Mouse (Mus musculus) myocyte (in vitro differentiated cells): ENCODE measurements around the gene Map7d2. TPM values are rescaled to one million over a fixed set of nuclear protein-coding genes. Genes with fewer than 3 reads are reported as not detected.
"Not testable (repeated sequence)": the region's sequence is repeated elsewhere in the genome, so short reads cannot be mapped to it uniquely, and the experiment has no call there.

Experiments
- H3K27me3 ChIP-seq: one replicate; pipeline ENCODE4 v1.6.1; 2011; ENCODE audit not compliant: control insufficient read depth, insufficient read depth, insufficient read length
- H3K36me3 ChIP-seq: one replicate; pipeline ENCODE4 v1.6.1; 2011; ENCODE audit not compliant: control insufficient read depth, insufficient read depth
- H3K4me2 ChIP-seq: one replicate; pipeline ENCODE4 v1.6.1; 2011; ENCODE audit warnings: low read depth, control low read depth
- H3K4me3 ChIP-seq: one replicate; pipeline ENCODE4 v1.5.1; 2011; ENCODE audit warnings: mild to moderate bottlenecking, control low read depth, moderate library complexity
- H3K79me2 ChIP-seq: one replicate; pipeline ENCODE4 v1.6.1; 2011; ENCODE audit not compliant: control insufficient read depth, insufficient read depth
- H3ac ChIP-seq: one replicate; pipeline ENCODE4 v1.6.1; 2011; ENCODE audit not compliant: control insufficient read depth, insufficient read length
- CEBPB ChIP-seq: IDR thresholded peaks from 2 replicates; pipeline ENCODE4 v1.6.1; 2011; ENCODE audit warnings: mild to moderate bottlenecking, moderate library complexity; ENCODE audit not compliant: poor library complexity, insufficient read depth, severe bottlenecking
- E2F4 ChIP-seq: IDR thresholded peaks from one replicate; pipeline ENCODE4 v1.6.1; 2011; ENCODE audit warnings: mild to moderate bottlenecking, control low read depth, moderate library complexity; ENCODE audit not compliant: insufficient read depth
- MAX ChIP-seq: IDR thresholded peaks from one replicate; pipeline ENCODE4 v1.6.1; 2011; ENCODE audit warnings: low read depth, mild to moderate bottlenecking, control low read depth
- MYOD1 ChIP-seq, 3 experiments: IDR thresholded peaks; one replicate each; pipeline ENCODE4 v1.6.1; 2011; ENCODE audit warnings: control low read depth in 2 of 3, low read depth in 2 of 3, mild to moderate bottlenecking in 2 of 3, moderate library complexity in 1 of 3; ENCODE audit not compliant: insufficient read length in 2 of 3, control insufficient read depth in 1 of 3
- MYOG ChIP-seq, 3 experiments: IDR thresholded peaks; one replicate each; pipeline ENCODE4 v1.6.1; 2011; ENCODE audit warnings: control low read depth in 2 of 3, low read depth in 2 of 3, mild to moderate bottlenecking in 2 of 3; ENCODE audit not compliant: insufficient read length in 2 of 3, control insufficient read depth in 1 of 3, insufficient read depth in 1 of 3
- POLR2A ChIP-seq: IDR thresholded peaks from one replicate; pipeline ENCODE4 v1.6.1; 2011; ENCODE audit warnings: low read depth, mild to moderate bottlenecking, control low read depth, moderate library complexity; ENCODE audit not compliant: insufficient read length
- POLR2AphosphoS2 ChIP-seq: IDR thresholded peaks from one replicate; pipeline ENCODE4 v1.6.1; 2011; ENCODE audit warnings: low read depth, control low read depth; ENCODE audit not compliant: insufficient read length
- REST ChIP-seq: IDR thresholded peaks from one replicate; pipeline ENCODE4 v1.6.1; 2011; ENCODE audit warnings: mild to moderate bottlenecking, control low read depth, moderate library complexity; ENCODE audit not compliant: insufficient read depth, insufficient read length
- SRF ChIP-seq: IDR thresholded peaks from one replicate; pipeline ENCODE4 v1.6.1; 2011; ENCODE audit warnings: low read depth; ENCODE audit not compliant: control insufficient read depth, insufficient read length
- TCF12 ChIP-seq: IDR thresholded peaks from one replicate; pipeline ENCODE4 v1.6.1; 2011; ENCODE audit warnings: mild to moderate bottlenecking, control low read depth; ENCODE audit not compliant: poor library complexity, insufficient read depth, severe bottlenecking
- TCF3 ChIP-seq: IDR thresholded peaks from one replicate; pipeline ENCODE4 v1.6.1; 2011; ENCODE audit warnings: low read depth, control low read depth; ENCODE audit not compliant: insufficient read length
- USF1 ChIP-seq: IDR thresholded peaks from one replicate; pipeline ENCODE4 v1.6.1; 2011; ENCODE audit warnings: low read depth, mild to moderate bottlenecking, control low read depth, moderate library complexity
- polyA plus RNA-seq: library from polyadenylated mRNA; unstranded; fragments of >200 nt; fragmentation: generic; extraction: Trizol; gene quantifications from one replicate; pipeline ENCODE4 v1.2.1, GENCODE M21; 2012; ENCODE audit warnings: missing spikeins

Gene Map7d2
- polyA plus RNA-seq, 1 experiment, result 0.02 TPM

DNA sequence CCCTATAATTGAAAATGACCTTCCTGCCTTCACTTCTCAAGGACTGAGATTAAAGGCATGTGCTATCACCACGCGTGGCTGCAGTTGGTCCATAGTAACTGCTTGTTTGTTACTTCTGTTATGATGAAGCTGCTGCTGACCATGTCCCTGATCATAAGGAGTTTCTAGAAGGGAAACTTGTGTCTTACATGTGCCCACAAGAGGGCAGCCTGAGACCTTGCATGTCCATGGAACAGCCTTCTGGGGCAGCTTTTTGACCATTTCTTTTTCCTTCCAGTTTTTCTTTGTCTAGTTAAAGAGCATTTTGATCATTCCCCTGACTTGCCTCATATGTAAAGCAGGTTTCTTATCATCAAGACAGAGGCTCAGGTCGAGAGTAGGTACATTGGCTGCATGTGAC lies 27.8 kb downstream of the Map7d2 start:
- H3K79me2 ChIP-seq, result no peaks in the 10 kb centered on the region
- H3K4me3 ChIP-seq, result no peak overlapping the region
- TF ChIP-seq MAX, result no peak
- TF ChIP-seq MYOD1 (IDR thresholded peaks at IDR 0.05; ENCODE audit: control insufficient read depth in 1 of 3, insufficient read length in 2 of 3, low read depth in 2 of 3), result no peak
- TF ChIP-seq CEBPB, result no peak
- TF ChIP-seq E2F4, result no peak
- no peak for TF ChIP-seq MYOG (IDR thresholded peaks at IDR 0.05; ENCODE audit: control insufficient read depth in 1 of 3, insufficient read depth in 1 of 3, insufficient read length in 2 of 3, low read depth in 2 of 3)
- no peak for TF ChIP-seq SRF
- TF ChIP-seq POLR2A, result no peak
- no peak for TF ChIP-seq TCF3
- TF ChIP-seq REST, result no peak
- TF ChIP-seq USF1, result no peak
- TF ChIP-seq TCF12, result no peak
- no peak for TF ChIP-seq POLR2AphosphoS2
- no peaks in the 10 kb centered on the region for H3K27me3 ChIP-seq
- no peaks in the 10 kb centered on the region for H3K36me3 ChIP-seq
- H3K4me2 ChIP-seq, result no peak overlapping the region
- H3ac ChIP-seq, result no peak overlapping the region

DNA sequence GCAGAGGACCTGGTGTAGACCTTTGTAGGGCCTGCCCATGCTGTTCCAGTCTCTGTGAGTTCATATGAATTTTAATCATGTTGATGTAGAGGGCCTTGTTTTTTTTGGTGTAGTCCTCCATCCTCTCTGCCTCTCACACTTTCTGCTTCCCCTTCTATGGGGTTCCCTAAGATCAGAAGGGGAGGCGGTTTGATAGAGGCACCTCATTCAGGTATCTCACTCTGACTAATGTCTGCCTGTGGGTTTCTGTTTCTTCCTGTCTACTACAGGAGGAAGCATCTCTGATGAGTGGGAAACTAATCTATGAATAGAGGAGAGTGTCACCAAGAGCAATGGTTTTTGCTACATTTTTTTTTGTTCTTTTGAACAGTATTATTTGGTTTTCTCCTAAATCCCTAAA lies 32.8 kb downstream of the Map7d2 start:
- H3K36me3 ChIP-seq, result no peaks in the 10 kb centered on the region
- H3K79me2 ChIP-seq, result no peaks in the 10 kb centered on the region
- no peak overlapping the region for H3K4me3 ChIP-seq
- no peak overlapping the region for H3K4me2 ChIP-seq
- no peak overlapping the region for H3ac ChIP-seq
- H3K27me3 ChIP-seq, result no peaks in the 10 kb centered on the region
- TF ChIP-seq MYOG (IDR thresholded peaks at IDR 0.05; ENCODE audit: control insufficient read depth in 1 of 3, insufficient read depth in 1 of 3, insufficient read length in 2 of 3, low read depth in 2 of 3) (no peak), POLR2A (no peak), TCF3 (no peak), REST (no peak), SRF (no peak), E2F4 (no peak), TCF12 (no peak), MYOD1 (IDR thresholded peaks at IDR 0.05; ENCODE audit: control insufficient read depth in 1 of 3, insufficient read length in 2 of 3, low read depth in 2 of 3) (no peak), USF1 (no peak), MAX (no peak), POLR2AphosphoS2 (no peak), CEBPB (no peak)

DNA sequence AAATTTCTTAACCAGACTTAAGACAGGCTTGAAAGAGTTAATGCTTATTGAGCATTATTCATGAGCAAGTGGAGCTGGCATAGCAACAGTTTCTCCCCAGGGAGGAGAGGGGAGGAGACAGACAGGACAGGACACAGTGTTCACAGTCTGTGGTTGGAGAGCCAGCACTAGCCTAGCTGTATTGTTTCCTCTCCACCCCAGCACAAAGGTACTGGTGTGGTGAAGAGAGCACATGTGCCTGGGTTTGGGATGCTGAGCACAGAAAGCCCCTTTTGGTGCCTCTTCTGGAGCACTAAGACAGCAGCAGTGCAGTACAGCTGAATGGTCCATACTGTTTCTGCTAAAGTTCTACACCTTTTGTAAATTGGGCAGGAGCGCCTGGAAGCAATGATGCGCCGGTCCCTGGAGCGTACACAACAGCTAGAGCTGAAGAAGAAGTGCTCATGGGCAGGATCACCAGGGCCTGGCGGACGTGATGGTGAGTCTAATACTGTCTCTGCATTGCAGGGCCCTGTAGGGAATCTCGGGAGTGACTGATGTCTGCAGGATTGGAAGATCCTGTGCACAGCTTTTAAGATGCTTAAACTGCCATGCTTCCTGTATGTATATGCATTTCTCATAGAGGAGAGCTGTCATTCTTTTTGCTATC lies 44.8 kb downstream of the Map7d2 start:
- TF ChIP-seq POLR2AphosphoS2, result no peak
- TF ChIP-seq USF1, result no peak
- TF ChIP-seq SRF, result no peak
- no peak for TF ChIP-seq MYOD1 (IDR thresholded peaks at IDR 0.05; ENCODE audit: control insufficient read depth in 1 of 3, insufficient read length in 2 of 3, low read depth in 2 of 3)
- no peak for TF ChIP-seq REST
- no peak for TF ChIP-seq TCF3
- TF ChIP-seq POLR2A, result no peak
- TF ChIP-seq MYOG (IDR thresholded peaks at IDR 0.05; ENCODE audit: control insufficient read depth in 1 of 3, insufficient read depth in 1 of 3, insufficient read length in 2 of 3, low read depth in 2 of 3), result no peak
- Histone ChIP-seq H3K79me2 (no peaks in the 10 kb centered on the region), H3K36me3 (no peaks in the 10 kb centered on the region), H3K4me2 (no peak overlapping the region), H3ac (no peak overlapping the region), H3K4me3 (no peak overlapping the region), H3K27me3 (no peaks in the 10 kb centered on the region)

DNA sequence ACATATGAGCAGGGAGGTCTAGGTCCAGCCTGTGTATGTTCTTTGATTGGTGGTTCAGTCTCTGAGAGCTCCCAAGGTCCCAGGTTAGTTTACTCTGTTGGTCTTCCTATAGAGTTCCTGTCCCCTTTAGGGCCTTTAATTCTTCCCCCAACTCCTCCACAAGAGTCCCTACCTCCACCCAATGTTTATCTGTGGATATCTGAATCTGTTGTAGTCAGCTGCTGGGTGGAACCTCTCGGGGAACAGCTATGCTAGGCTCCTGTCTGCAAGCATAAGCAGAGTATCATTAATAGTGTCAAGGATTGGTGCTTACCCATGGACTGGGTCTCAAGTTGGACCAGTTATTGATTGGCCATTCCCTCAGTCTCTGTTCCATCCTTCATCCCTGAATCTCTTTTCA lies 60.4 kb downstream of the Map7d2 start:
- Histone ChIP-seq H3ac (no peak overlapping the region), H3K4me2 (no peak overlapping the region), H3K27me3 (no peaks in the 10 kb centered on the region), H3K4me3 (no peak overlapping the region), H3K79me2 (no peaks in the 10 kb centered on the region), H3K36me3 (no peaks in the 10 kb centered on the region)
- TF ChIP-seq E2F4 (no peak), USF1 (no peak), CEBPB (no peak), POLR2AphosphoS2 (no peak), SRF (no peak), REST (no peak), TCF12 (no peak), TCF3 (no peak), MAX (no peak), MYOD1 (IDR thresholded peaks at IDR 0.05; ENCODE audit: control insufficient read depth in 1 of 3, insufficient read length in 2 of 3, low read depth in 2 of 3) (no peak), POLR2A (no peak), MYOG (IDR thresholded peaks at IDR 0.05; ENCODE audit: control insufficient read depth in 1 of 3, insufficient read depth in 1 of 3, insufficient read length in 2 of 3, low read depth in 2 of 3) (no peak)

DNA sequence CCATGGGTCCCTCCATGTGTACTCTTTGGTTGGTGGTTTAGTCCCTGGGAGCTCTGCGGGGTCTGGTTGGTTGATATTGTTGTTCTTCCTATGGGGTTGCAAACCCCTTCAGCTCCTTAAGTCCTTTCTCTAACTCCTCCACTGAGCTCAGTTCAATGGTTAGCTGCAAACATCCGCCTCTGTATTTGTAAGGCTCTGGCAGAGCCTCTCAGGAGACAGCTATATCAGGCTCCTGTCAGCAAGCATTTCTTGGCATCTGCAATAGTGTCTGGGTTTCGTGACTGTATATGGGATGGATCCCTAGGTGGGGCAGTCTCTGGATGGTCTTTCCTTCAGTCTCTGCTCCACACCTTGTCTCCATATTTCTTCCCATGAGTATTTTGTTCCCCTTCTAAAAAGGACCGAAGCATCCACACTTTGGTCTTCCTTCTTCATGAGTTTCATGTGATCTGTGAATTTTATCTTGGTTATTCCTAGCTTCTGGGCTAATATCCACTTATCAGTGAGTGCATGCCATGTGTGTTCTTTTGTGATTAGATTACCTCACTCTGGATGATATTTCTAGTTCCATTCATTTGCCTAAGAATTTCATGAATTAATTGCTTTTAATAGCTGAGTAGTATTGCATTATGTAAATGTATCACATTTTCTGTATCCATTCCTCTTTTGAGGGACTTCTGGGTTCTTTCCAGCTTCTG lies 64.0 kb downstream of the Map7d2 start:
- H3K79me2 ChIP-seq, H3K4me2 ChIP-seq, H3K4me3 ChIP-seq, H3ac ChIP-seq, H3K27me3 ChIP-seq, H3K36me3 ChIP-seq: not testable (repeated sequence)
